Mouse (Mus musculus) spleen, adult 2 months (tissue): ENCODE results near the gene Gbf1.

Source experiments
- CTCF ChIP-seq: fragments of 200-500 bp; IDR thresholded peaks from 2 replicates; pipeline ENCODE4 v1.5.1; 2011; ENCODE audit warnings: mild to moderate bottlenecking, inconsistent platforms; ENCODE audit not compliant: insufficient read depth, insufficient read length, insufficient replicate concordance; ENCODE audit errors: extremely low read depth
- POLR2A ChIP-seq: fragments of 200-500 bp; IDR thresholded peaks from 2 replicates; pipeline ENCODE4 v1.6.1; 2011; ENCODE audit warnings: low read depth, low read length, inconsistent platforms

DNA sequence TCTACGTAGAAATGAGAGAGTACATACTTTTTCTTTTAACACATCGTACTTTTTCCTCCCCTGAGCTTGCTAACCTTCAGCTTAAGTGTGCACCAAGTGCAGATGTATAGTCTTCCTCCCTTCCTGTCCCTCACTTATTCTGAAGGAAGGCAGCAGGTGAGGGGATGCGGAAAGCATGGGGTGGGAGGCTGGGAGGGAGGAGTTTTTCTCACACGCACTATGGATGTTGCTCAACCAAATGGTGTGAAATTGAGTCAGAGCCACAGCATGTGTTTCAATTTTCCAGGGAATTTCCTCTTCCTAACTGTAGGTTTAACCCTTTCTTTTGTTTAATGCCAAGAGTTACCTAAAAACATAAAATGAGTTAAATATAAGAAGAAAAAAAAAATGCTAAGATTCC is 70.8 kb downstream of the Gbf1 start:
- no peak for TF ChIP-seq POLR2A
- no peak for TF ChIP-seq CTCF
